Mouse (Mus musculus) frontal cortex, adult 2 months (tissue): ENCODE measurements around the gene Gm17545. TPM values are rescaled to one million over a fixed set of nuclear protein-coding genes. Genes with fewer than 3 reads are reported as not detected.

ENCODE experiments used
- DNase-seq, 2 experiments: peaks; one replicate each; pipeline ENCODE4 v3.0.0; 2022; ENCODE audit warnings: low spot score in 1 of 2; ENCODE audit errors: extremely low spot score in 1 of 2
- polyA plus RNA-seq: library from polyadenylated mRNA; depleted of rRNA; stranded (reverse); fragments of >200 nt; gene quantifications from 2 replicates; pipeline ENCODE4 v1.2.3, GENCODE M21; 2012; rRNA removed

Gm17545 gene
- polyA plus RNA-seq, 1 experiment = not detected

DNA sequence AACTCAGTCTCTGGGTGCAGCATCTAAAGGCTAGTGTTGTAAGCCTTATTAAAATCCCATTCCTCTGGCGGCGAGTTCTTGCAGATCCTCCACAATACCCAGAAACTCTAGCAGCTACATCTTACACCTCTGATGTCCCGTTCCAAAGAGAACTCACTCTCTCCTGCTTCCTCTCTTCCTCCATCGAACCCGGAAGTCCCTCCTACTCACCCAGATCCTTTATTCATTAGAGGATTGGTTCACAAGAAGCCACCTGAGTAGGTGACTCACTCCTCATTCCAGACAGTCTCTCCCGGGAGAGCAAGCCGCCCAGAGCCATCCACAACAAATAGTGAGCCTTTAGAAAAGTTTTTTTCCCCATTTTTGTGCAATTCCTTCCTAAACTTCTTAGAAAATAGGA lies 32.1 kb downstream of the Gm17545 start:
- DNase-seq = no peak

DNA sequence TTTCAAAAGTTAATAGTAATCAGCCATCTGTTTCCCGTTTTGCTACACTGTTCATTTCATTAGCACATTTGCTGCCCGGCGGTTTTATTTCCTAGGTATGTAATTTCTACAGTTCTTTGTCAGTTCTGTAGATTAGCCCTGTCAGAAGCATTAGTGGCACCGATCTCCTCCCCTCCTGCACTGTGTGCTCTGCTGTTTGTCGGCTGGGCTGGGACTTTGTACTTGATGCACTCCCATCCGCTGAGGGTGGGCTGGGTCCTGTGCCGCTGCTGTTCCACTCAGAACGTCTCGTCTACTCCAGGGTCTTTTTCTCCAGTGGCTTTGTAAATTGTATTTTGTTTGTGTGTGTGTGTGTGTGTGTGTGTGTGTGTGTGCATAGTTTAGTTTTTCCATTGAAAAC lies 34.9 kb downstream of the Gm17545 start:
- no peak for DNase-seq

DNA sequence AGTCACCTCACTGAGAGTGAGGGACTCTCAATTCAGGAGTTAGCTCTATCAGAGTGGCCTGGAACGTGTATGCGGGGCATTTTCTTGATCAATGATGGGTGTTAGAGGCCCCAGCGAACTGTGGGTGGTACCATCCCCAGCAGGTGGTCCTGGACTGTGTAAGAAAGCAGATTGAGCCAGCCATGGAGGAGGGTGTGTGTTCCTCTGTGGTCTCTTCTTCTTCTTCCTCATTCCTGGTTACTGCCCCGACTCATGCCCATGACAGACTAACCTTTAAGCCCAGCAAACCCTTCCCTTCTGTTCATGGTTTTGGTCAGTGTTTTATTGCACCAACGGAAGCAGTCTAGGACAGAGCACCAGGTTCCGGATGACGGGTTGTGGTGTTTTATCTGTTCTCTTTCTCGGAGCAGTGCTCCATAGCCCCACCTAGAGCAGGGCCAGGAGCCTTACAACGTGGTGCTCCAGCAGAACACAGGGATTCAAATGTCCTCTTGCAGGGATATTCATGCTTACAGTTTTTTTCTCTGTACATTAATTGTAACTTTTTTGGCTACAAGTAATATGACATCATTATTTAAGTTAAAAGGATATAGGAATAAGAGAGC lies 40.2 kb downstream of the Gm17545 start:
- DNase-seq = no peak

DNA sequence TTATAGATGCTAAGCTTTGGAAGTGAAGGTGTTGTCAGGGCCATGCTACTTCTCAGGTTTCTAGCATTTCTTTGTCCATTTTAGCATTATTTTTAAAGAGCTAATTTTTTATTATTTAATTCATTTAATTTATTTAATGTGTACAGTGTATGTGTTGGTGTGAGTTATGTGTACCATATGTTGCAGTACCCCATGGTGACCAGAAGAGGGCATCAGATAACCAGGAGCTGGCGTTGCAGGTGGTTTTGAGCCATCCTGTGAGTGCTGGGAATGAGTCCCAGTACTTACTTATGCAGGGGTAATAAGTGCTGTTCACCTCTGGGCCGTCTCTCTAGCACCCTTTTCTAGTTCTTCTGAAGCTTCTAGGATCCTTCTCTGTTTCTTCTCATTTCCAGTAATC lies 41.0 kb downstream of the Gm17545 start:
- DNase-seq = no peak

DNA sequence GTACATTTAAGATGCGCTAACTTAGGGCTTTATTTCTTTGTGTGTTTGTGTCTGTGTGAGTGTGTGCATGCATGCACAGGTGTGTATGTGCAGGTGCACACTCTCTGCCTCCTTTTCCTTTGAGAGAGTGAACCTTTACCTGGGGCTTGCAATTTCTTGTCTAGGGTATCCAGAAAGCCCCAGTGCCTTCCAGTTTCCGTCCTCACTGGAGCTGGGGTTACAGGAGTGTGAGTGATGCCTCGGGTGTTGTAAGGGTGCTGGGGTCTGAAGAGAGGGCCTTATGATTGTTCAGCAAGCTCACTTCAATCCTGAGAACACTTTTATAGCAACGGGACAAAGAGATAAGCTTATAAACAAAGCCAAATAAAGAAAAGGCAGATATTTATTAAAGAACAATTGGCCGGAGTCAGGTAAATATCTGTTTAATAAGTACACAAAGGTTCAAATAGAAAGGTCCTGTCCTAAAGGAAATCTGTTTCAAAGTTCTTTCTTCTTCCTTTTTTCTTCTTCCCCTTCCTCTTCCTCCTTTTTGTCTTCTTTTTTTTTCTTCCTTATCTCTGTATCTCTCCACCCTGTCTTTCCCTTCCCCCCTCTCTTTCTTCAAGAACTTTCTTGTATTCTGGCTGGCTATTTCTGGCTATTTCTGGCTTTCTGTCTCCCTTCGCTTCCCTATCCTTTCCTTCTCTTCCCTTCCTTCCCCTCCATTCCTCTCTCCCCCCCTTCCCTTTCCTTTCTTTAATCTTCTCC lies 43.1 kb downstream of the Gm17545 start:
- DNase-seq = no peak

DNA sequence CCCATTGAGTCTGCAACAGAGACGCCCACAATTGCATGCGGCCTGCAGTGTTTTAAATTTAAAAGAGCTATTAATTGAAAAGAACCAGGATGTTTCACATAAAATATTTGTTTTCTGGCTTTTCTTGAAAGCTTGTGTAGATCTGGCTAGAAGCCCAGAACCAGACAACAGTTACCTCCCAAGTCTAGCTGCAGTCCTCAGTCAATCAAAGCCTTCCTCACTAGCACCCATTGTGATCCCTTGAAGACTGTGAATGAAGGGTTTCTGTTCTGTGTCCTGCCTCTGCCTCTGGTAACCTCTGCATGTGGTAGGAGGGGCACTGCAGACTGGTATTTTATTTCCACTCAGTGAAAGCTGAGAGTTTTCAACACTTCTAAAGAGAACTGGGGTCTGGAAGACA lies 48.9 kb downstream of the Gm17545 start:
- peak in 1 of 2 experiments; percentile 5 for DNase-seq

DNA sequence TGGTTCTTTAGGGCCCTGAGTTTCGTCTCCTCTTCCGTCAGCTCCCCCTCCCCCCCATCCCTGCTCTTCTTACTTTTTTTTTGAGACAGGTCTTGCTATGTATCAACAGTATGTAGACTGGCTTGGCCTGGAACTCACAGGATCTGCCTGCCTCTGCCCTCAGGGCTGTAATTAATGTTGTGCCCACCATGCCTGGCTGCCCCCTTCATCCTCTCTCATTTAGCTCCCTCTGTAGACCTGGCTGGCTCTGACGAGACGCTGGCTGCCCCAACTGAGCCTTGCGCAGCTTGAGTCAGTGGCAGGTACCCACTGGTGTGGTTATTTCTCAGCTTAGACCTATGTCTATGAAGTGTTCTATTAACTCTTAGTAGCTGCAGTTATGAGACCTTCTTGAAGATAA lies 49.5 kb downstream of the Gm17545 start:
- no peak for DNase-seq

DNA sequence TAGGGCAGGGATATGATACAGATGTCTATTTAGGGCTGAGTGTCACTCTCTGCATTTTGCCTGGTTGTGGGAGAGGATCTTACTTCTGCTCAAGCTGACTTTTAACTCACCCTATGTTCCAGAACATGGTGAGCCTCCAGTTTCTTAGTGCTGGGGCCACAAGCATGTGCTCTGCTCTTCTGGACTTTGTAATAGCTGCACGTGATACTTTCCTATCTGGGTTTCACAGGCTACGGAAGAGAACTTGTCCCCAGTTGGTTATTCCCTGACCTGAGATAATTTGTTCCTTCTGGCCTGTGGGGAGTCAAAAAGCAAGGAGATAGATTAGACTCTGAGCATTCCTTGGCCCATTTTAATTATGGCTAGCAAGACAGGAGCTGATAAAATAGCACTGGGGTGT lies 51.5 kb downstream of the Gm17545 start:
- DNase-seq = no peak

Other genes with a start within 250 kb of the Gm17545 start
- gene Zfp809, start 228.6 kb upstream of the Gm17545 start, polyA plus RNA-seq = 16.8 and 17.4 TPM in 2 replicates
- 1.3 and 1.7 TPM in 2 replicates for gene Zfp599, start 194.4 kb upstream of the Gm17545 start, polyA plus RNA-seq
- gene Zfp810, start 146.6 kb upstream of the Gm17545 start, polyA plus RNA-seq = 17.6 and 21.3 TPM in 2 replicates
- gene Anln, start 65.1 kb upstream of the Gm17545 start, polyA plus RNA-seq = 7.5 and 7.9 TPM in 2 replicates
- 8.8 TPM in 2 replicates for gene 9530077C05Rik, start 42.8 kb upstream of the Gm17545 start, polyA plus RNA-seq
- 57.3 and 73.6 TPM in 2 replicates for gene Rp9, start 15.5 kb downstream of the Gm17545 start, polyA plus RNA-seq
- 14.0 and 14.3 TPM in 2 replicates for gene Bbs9, start 21.4 kb downstream of the Gm17545 start, polyA plus RNA-seq